Mouse (Mus musculus) stomach, postnatal 0 days (tissue): Measurements from ENCODE around the gene Rasgrp2. TPM values are rescaled to one million over a fixed set of nuclear protein-coding genes. Genes with fewer than 3 reads are reported as not detected.
A peak's percentile ranks its signal among the peaks of the same experiment; 100 is the strongest.

Experiments
- ATAC-seq: fragments of 200-750 bp; cut with Nextera tagmentation; 2 replicates; pipeline ENCODE4 v1.8.0; 2017; ENCODE audit not compliant: low FRiP score, low TSS enrichment
- DNase-seq: peaks from one replicate; pipeline ENCODE4 v3.0.0-alpha.2; 2016; ENCODE audit warnings: low spot score
- H3K27ac ChIP-seq: fragments of 300-500 bp; sonication (generic); replicated peaks from 2 replicates; pipeline ENCODE4 v1.5.1; 2014; ENCODE audit warnings: mild to moderate bottlenecking, control low read depth
- H3K27me3 ChIP-seq: fragments of 300-500 bp; sonication (generic); 2 replicates; pipeline ENCODE4 v1.6.1; 2014; ENCODE audit warnings: low read length; ENCODE audit not compliant: control insufficient read depth, insufficient read depth
- H3K36me3 ChIP-seq: fragments of 300-500 bp; sonication (generic); 2 replicates; pipeline ENCODE4 v1.6.1; 2014; ENCODE audit warnings: low read length, mixed read lengths; ENCODE audit not compliant: control insufficient read depth, insufficient read depth
- H3K4me1 ChIP-seq: fragments of 300-500 bp; sonication (generic); replicated peaks from 2 replicates; pipeline ENCODE4 v1.6.1; 2014; ENCODE audit warnings: antibody characterized with exemption; ENCODE audit not compliant: control insufficient read depth, insufficient read depth
- H3K4me2 ChIP-seq: fragments of 300-500 bp; sonication (generic); replicated peaks from 2 replicates; pipeline ENCODE4 v1.6.1; 2014; ENCODE audit warnings: low read depth, mild to moderate bottlenecking, control low read depth, moderate library complexity
- H3K4me3 ChIP-seq: fragments of 300-500 bp; sonication (generic); 2 replicates; pipeline ENCODE4 v1.5.1; 2014; ENCODE audit warnings: low read depth, low read length, control low read depth
- H3K9ac ChIP-seq: fragments of 300-500 bp; sonication (generic); 2 replicates; pipeline ENCODE4 v1.6.1; 2014; ENCODE audit warnings: mild to moderate bottlenecking, low read length, control low read depth, mixed read lengths
- H3K9me3 ChIP-seq: fragments of 300-500 bp; sonication (generic); 2 replicates; pipeline ENCODE4 v1.6.1; 2016; ENCODE audit warnings: low read length; ENCODE audit not compliant: control insufficient read depth
- CTCF ChIP-seq: IDR thresholded peaks from 2 replicates; pipeline ENCODE4 v1.5.1; 2016; ENCODE audit warnings: antibody characterized with exemption, low read depth, mild to moderate bottlenecking, moderate library complexity
- EP300 ChIP-seq: optimal IDR thresholded peaks from 2 replicates; pipeline ENCODE3; 2016; ENCODE audit warnings: antibody characterized with exemption
- WGBS: fragments of 180-500 bp; shearing (Covaris S2); extraction: QIAGEN DNeasy Blood & Tissue Kit; methylation state at CpG from one replicate; pipeline ENCODE4 v1.1.7; 2014; 5-methylcytosine and 5-hydroxymethylcytosine counted together
- polyA plus RNA-seq: library from polyadenylated mRNA; unstranded; fragments of >200 nt; fragmentation: Nextera tagmentation; extraction: Ambion mirVana; gene quantifications from 2 replicates; pipeline ENCODE4 v1.2.1, GENCODE M21; 2015

Gene Rasgrp2
- polyA plus RNA-seq, 1 experiment from 2014 or later = 57.3 TPM

- Histone ChIP-seq H3K27ac (no peak overlapping the region), H3K9me3 (no peaks in the 10 kb centered on the region), H3K27me3 (peaks cover 22% of the 10 kb centered on the region), H3K4me1 (peaks cover 8% of the 10 kb centered on the region; the same call in 1 of the 2 replicates), H3K9ac (no peak overlapping the region), H3K4me2 (no peak overlapping the region), H3K4me3 (no peak overlapping the region), H3K36me3 (no peaks in the 10 kb centered on the region)
- no peak for TF ChIP-seq EP300
- no peak for TF ChIP-seq CTCF
- WGBS = 61% methylated on average over 8 of the region's 8 CpGs
- no peak for DNase-seq
- ATAC-seq = no peak
Measured at GRCm38 (mm10) chr19:6424137-6424881, 25.2 kb downstream of the Rasgrp2 start.

- peaks cover 18% of the 10 kb centered on the region for H3K27me3 ChIP-seq
- WGBS = 49% methylated on average over 5 of the region's 5 CpGs
- TF ChIP-seq CTCF = no peak
- TF ChIP-seq EP300 = no peak
- H3K4me2 ChIP-seq = no peak overlapping the region
- no peaks in the 10 kb centered on the region for H3K9me3 ChIP-seq
- ATAC-seq = no peak
- H3K4me1 ChIP-seq = peaks cover 8% of the 10 kb centered on the region; the same call in 1 of the 2 replicates
- no peak for DNase-seq
- H3K4me3 ChIP-seq = no peak overlapping the region
- H3K9ac ChIP-seq = no peak overlapping the region
- no peak overlapping the region for H3K27ac ChIP-seq
- no peaks in the 10 kb centered on the region for H3K36me3 ChIP-seq
Measured at GRCm38 (mm10) chr19:6425595-6425994, 26.5 kb downstream of the Rasgrp2 start.

- Histone ChIP-seq H3K9me3 (no peaks in the 10 kb centered on the region), H3K4me2 (no peak overlapping the region), H3K27me3 (peaks cover 20% of the 10 kb centered on the region), H3K4me3 (no peak overlapping the region), H3K36me3 (no peaks in the 10 kb centered on the region), H3K27ac (no peak overlapping the region), H3K9ac (no peak overlapping the region), H3K4me1 (peaks cover 8% of the 10 kb centered on the region; the same call in 1 of the 2 replicates)
- TF ChIP-seq CTCF = no peak
- no peak for TF ChIP-seq EP300
- ATAC-seq (0 out of 2 replicates have a peak, but pooled peaks have one; percentile 27), DNase-seq (peak; percentile 77)
- 19% methylated on average over 13 of the region's 13 CpGs for WGBS
Measured at GRCm38 (mm10) chr19:6426703-6427500, 27.8 kb downstream of the Rasgrp2 start.

GRCm38 (mm10) chr19:6427653-6428434 is 28.7 kb downstream of the Rasgrp2 start:
- ATAC-seq (peak; percentile 55), DNase-seq (peak; percentile 78)
- Histone ChIP-seq H3K9ac (no peak overlapping the region), H3K36me3 (no peaks in the 10 kb centered on the region), H3K9me3 (no peaks in the 10 kb centered on the region), H3K27me3 (peaks cover 20% of the 10 kb centered on the region), H3K4me2 (peak overlapping the region; percentile 50), H3K27ac (no peak overlapping the region), H3K4me3 (peak overlapping the region; percentile 28), H3K4me1 (peaks cover 8% of the 10 kb centered on the region; the same call in 1 of the 2 replicates)
- WGBS = 1% methylated on average over 83 of the region's 94 CpGs
- no peak for TF ChIP-seq CTCF

- Histone ChIP-seq H3K4me2 (peak overlapping the region; percentile 50), H3K4me3 (peak overlapping the region; percentile 28), H3K9ac (no peak overlapping the region), H3K9me3 (no peaks in the 10 kb centered on the region), H3K27me3 (peaks cover 20% of the 10 kb centered on the region), H3K27ac (no peak overlapping the region), H3K4me1 (peaks cover 8% of the 10 kb centered on the region; the same call in 1 of the 2 replicates), H3K36me3 (no peaks in the 10 kb centered on the region)
- ATAC-seq = 0 out of 2 replicates have a peak, but pooled peaks have one; percentile 5
- TF ChIP-seq CTCF = no peak
- no peak for TF ChIP-seq EP300
- DNase-seq = no peak
- WGBS = under 1% methylated on average over 60 of the region's 60 CpGs
Measured at GRCm38 (mm10) chr19:6428501-6429200, 29.5 kb downstream of the Rasgrp2 start.
